ENCODE assay signal across 9 mouse cellular contexts in the genomic region with DNA sequence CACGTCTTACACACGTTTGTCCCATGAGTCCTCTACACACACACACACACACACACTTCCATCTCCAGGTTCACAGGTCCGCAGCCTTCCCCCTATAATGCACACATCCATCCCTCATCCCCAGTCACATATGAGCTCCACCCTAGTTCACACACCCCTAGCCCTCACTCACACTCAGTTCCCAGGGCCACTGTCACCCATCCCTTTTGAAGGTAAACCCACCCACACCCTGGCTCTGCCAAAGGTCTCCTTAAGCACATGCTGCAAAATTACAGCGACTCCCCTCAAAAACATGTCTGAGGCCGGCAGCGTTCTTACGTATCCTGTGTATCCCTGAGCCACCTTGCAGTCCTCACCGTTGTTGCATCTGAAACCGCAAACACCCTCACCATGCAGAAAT. TPM values are rescaled to one million over a fixed set of nuclear protein-coding genes. Genes with fewer than 3 reads are reported as not detected.
A peak's percentile ranks its signal among the peaks of the same experiment; 100 is the strongest.
DNase-seq lines count a peak whose midpoint lies in the region; ATAC-seq lines count a peak whose summit lies in the region.
"Had no signal": no experiment of that assay in that cellular context is flagged by ENCODE, and none has a peak within 500 bp of the region (broad histone marks: within the 10 kb centered on the region; RNA-seq: fewer than 3 reads in every experiment).

No protein-coding gene starts in this region.

- WGBS in heart, embryonic 14.5 days: 22% methylated on average over 9 of the region's 9 CpGs
- 24% methylated on average over 9 of the region's 9 CpGs for WGBS in intestine, embryonic 14.5 days
- WGBS in midbrain, embryonic 15.5 days: 29% methylated on average over 9 of the region's 9 CpGs

- H3K4me2 ChIP-seq in heart, embryonic 14.5 days (ENCODE audit: low read length): peak overlapping the region; percentile 59; the same call in 1 of the 2 replicates
- H3K4me2 ChIP-seq in intestine, embryonic 14.5 days (ENCODE audit: low read length): peak overlapping the region; percentile 56; the same call in 1 of the 2 replicates
- peak overlapping the region; percentile 74 for H3K4me2 ChIP-seq in midbrain, embryonic 15.5 days

- ATAC-seq in heart, embryonic 14.5 days (ENCODE audit: insufficient number of reproducible peaks, insufficient read depth, low FRiP score, low read depth): no peak
- peak; percentile 23 for ATAC-seq in common myeloid progenitor, adult 5-6 weeks (replicated peaks; ENCODE audit: low read depth, poor library complexity, severe bottlenecking)
- ATAC-seq in intestine, embryonic 14.5 days (replicated peaks; ENCODE audit: low FRiP score, low TSS enrichment, low read depth): no peak
- peak; percentile 43 for ATAC-seq in midbrain, embryonic 15.5 days (replicated peaks)

- no peaks in the 10 kb centered on the region for H3K9me3 ChIP-seq in heart, embryonic 14.5 days (ENCODE audit: control insufficient read depth, low read length)
- no peaks in the 10 kb centered on the region for H3K9me3 ChIP-seq in intestine, embryonic 14.5 days (ENCODE audit: control insufficient read depth, low read length)
- H3K9me3 ChIP-seq in midbrain, embryonic 15.5 days: no peaks in the 10 kb centered on the region

- no peaks in the 10 kb centered on the region for H3K36me3 ChIP-seq in heart, embryonic 14.5 days (ENCODE audit: control insufficient read depth, insufficient read depth, low read length)
- no peaks in the 10 kb centered on the region for H3K36me3 ChIP-seq in intestine, embryonic 14.5 days (ENCODE audit: control insufficient read depth, insufficient read depth, low read length)
- no peaks in the 10 kb centered on the region for H3K36me3 ChIP-seq in midbrain, embryonic 15.5 days (replicated peaks)

- H3K27me3 ChIP-seq in heart, embryonic 14.5 days (ENCODE audit: control insufficient read depth, insufficient read depth, low read length): peaks cover 29% of the 10 kb centered on the region
- H3K27me3 ChIP-seq in intestine, embryonic 14.5 days (replicated peaks; ENCODE audit: control insufficient read depth, insufficient read depth, low read length): peaks cover 29% of the 10 kb centered on the region
- H3K27me3 ChIP-seq in midbrain, embryonic 15.5 days (replicated peaks): peaks cover 23% of the 10 kb centered on the region

- H3K4me1 ChIP-seq in heart, embryonic 14.5 days (ENCODE audit: control insufficient read depth in 2 of 2, insufficient read depth in 2 of 2, low read length in 2 of 2): peaks cover 8 to 16% of the 10 kb centered on the region in 2 experiments; a peak in 2 of 4 replicates
- 0 out of 2 replicates have a peak, but pooled peaks cover 6% of the 10 kb centered on the region for H3K4me1 ChIP-seq in intestine, embryonic 14.5 days (replicated peaks; ENCODE audit: control insufficient read depth, insufficient read depth, low read length)
- peaks cover 8% of the 10 kb centered on the region; the same call in 1 of the 2 replicates for H3K4me1 ChIP-seq in midbrain, embryonic 15.5 days

- no peak overlapping the region for H3K4me3 ChIP-seq in heart, embryonic 14.5 days (ENCODE audit: control insufficient read depth in 1 of 2, insufficient read depth in 1 of 2, low read depth in 1 of 2, low read length in 2 of 2)
- H3K4me3 ChIP-seq in intestine, embryonic 14.5 days (ENCODE audit: low read depth, low read length): peak overlapping the region; percentile 27; the same call in 1 of the 2 replicates
- peak overlapping the region; percentile 48 for H3K4me3 ChIP-seq in midbrain, embryonic 15.5 days

- H3K27ac ChIP-seq in heart, embryonic 14.5 days (replicated peaks in 1 of 2; ENCODE audit: control insufficient read depth in 1 of 2, insufficient read depth in 1 of 2, low read depth in 2 of 2, low read length in 2 of 2): no peak overlapping the region
- H3K27ac ChIP-seq in intestine, embryonic 14.5 days (ENCODE audit: low read depth): no peak overlapping the region
- H3K27ac ChIP-seq in midbrain, embryonic 15.5 days: no peak overlapping the region; the same call in 1 of the 2 replicates

- intact Hi-C loops in heart, postnatal 25 days (cut with DNase I): no loop called here

- DNase-seq in heart, postnatal 25 days (ENCODE audit: low spot score): no peak
- DNase-seq in intestine, embryonic 14.5 days (ENCODE audit: low spot score): no peak
- DNase-seq in embryo, embryonic 10.5 days (ENCODE audit: low spot score): no peak
- no peak for DNase-seq in cerebellum, adult 9-11 months
- DNase-seq in frontal cortex, postnatal 14 days (ENCODE audit: low spot score in 2 of 2): no peak
- DNase-seq: cerebellum, adult 9-10 months had no signal

- no peak overlapping the region for H3K9ac ChIP-seq in heart, embryonic 14.5 days (ENCODE audit: low read length)
- no peak overlapping the region for H3K9ac ChIP-seq in intestine, embryonic 14.5 days (ENCODE audit: low read length)
- peak overlapping the region; percentile 66 for H3K9ac ChIP-seq in midbrain, embryonic 15.5 days

RNA-seq across cellular contexts. Expression of a gene that starts 0.7 kb away (rescaled TPM):
- 1.6 and 2.2 TPM in 2 replicates for polyA plus RNA-seq in heart, embryonic 14.5 days (2014; fragmentation: Nextera tagmentation; extraction: Ambion mirVana)
- total RNA-seq in heart, postnatal 25 days (2021): not detected
- total RNA-seq in common myeloid progenitor, adult 5-6 weeks (2017): 0.46 and 0.87 TPM in 2 replicates
- 2.2 and 2.6 TPM in 2 replicates for polyA plus RNA-seq in intestine, embryonic 14.5 days (2014; fragmentation: Nextera tagmentation; extraction: Ambion mirVana)
- polyA plus RNA-seq in midbrain, embryonic 15.5 days (2015; fragmentation: Nextera tagmentation; extraction: Ambion mirVana): 53.5 and 54.0 TPM in 2 replicates

RNA-seq across cellular contexts. Expression of a gene that starts 6.3 kb away (rescaled TPM):
- polyA plus RNA-seq in heart, embryonic 14.5 days (2014; fragmentation: Nextera tagmentation; extraction: Ambion mirVana): 29.4 and 30.5 TPM in 2 replicates
- 10 to 100 TPM in 1 of 2 experiments, 1 to 10 TPM in 1; 8.3 to 10.9 TPM for total RNA-seq in heart, postnatal 25 days (2021)
- 39.3 and 60.3 TPM in 2 replicates for total RNA-seq in common myeloid progenitor, adult 5-6 weeks (2017)
- 27.2 and 32.0 TPM in 2 replicates for polyA plus RNA-seq in intestine, embryonic 14.5 days (2014; fragmentation: Nextera tagmentation; extraction: Ambion mirVana)
- 47.3 and 50.9 TPM in 2 replicates for polyA plus RNA-seq in midbrain, embryonic 15.5 days (2015; fragmentation: Nextera tagmentation; extraction: Ambion mirVana)

RNA-seq across cellular contexts. Expression of a gene that starts 12.5 kb away (rescaled TPM):
- polyA plus RNA-seq in heart, embryonic 14.5 days (2014; fragmentation: Nextera tagmentation; extraction: Ambion mirVana): 3.5 and 4.5 TPM in 2 replicates
- total RNA-seq in heart, postnatal 25 days (2021): 10 to 100 TPM; 23.8 to 24.5 TPM
- 47.9 and 84.6 TPM in 2 replicates for total RNA-seq in common myeloid progenitor, adult 5-6 weeks (2017)
- polyA plus RNA-seq in intestine, embryonic 14.5 days (2014; fragmentation: Nextera tagmentation; extraction: Ambion mirVana): 2.4 and 3.2 TPM in 2 replicates
- polyA plus RNA-seq in midbrain, embryonic 15.5 days (2015; fragmentation: Nextera tagmentation; extraction: Ambion mirVana): 0.56 and 1.0 TPM in 2 replicates

RNA-seq across cellular contexts. Expression of a gene that starts 15.3 kb away (rescaled TPM):
- polyA plus RNA-seq in heart, embryonic 14.5 days (2014; fragmentation: Nextera tagmentation; extraction: Ambion mirVana): 33.9 and 35.8 TPM in 2 replicates
- 10 to 100 TPM; 16.0 to 16.3 TPM for total RNA-seq in heart, postnatal 25 days (2021)
- 55.1 and 57.4 TPM in 2 replicates for total RNA-seq in common myeloid progenitor, adult 5-6 weeks (2017)
- 93.8 and 98.4 TPM in 2 replicates for polyA plus RNA-seq in intestine, embryonic 14.5 days (2014; fragmentation: Nextera tagmentation; extraction: Ambion mirVana)
- polyA plus RNA-seq in midbrain, embryonic 15.5 days (2015; fragmentation: Nextera tagmentation; extraction: Ambion mirVana): 41.0 and 44.9 TPM in 2 replicates

RNA-seq across cellular contexts. Expression of a gene that starts 15.5 kb away (rescaled TPM):
- 46.8 and 55.5 TPM in 2 replicates for polyA plus RNA-seq in heart, embryonic 14.5 days (2014; fragmentation: Nextera tagmentation; extraction: Ambion mirVana)
- total RNA-seq in heart, postnatal 25 days (2021): 100 to 1,000 TPM; 184 to 199 TPM
- 41.1 and 43.8 TPM in 2 replicates for total RNA-seq in common myeloid progenitor, adult 5-6 weeks (2017)
- 44.1 and 48.7 TPM in 2 replicates for polyA plus RNA-seq in intestine, embryonic 14.5 days (2014; fragmentation: Nextera tagmentation; extraction: Ambion mirVana)
- polyA plus RNA-seq in midbrain, embryonic 15.5 days (2015; fragmentation: Nextera tagmentation; extraction: Ambion mirVana): 42.7 and 43.5 TPM in 2 replicates

Comparison
In these comparisons a context has a peak if more than half of its experiments do, and no peak if none do; other contexts are left out.
1. ATAC-seq: peak in common myeloid progenitor, adult 5-6 weeks (single experiment) and midbrain, embryonic 15.5 days (single experiment); none in heart, embryonic 14.5 days (single experiment) and intestine, embryonic 14.5 days (single experiment).
2. H3K4me3 ChIP-seq: peak in intestine, embryonic 14.5 days (single experiment) and midbrain, embryonic 15.5 days (single experiment); none in heart, embryonic 14.5 days (0 of 2).
3. RNA of a gene that starts 0.7 kb away (polyA plus RNA-seq): 53.5 to 54.0 TPM in midbrain, embryonic 15.5 days; 2.2 to 2.6 TPM in intestine, embryonic 14.5 days and 1.6 to 2.2 TPM in heart, embryonic 14.5 days; every median in the first group is over 10 times any median in the second.
4. Peak in every context shown above with its lines, with median percentiles within 50 percentile points of each other: H3K4me2 ChIP-seq.